Mouse (Mus musculus) gastrocnemius, postnatal 14 days (tissue): ENCODE data around the gene Hmga1. TPM values are rescaled to one million over a fixed set of nuclear protein-coding genes. Genes with fewer than 3 reads are reported as not detected.
A peak's percentile ranks its signal among the peaks of the same experiment; 100 is the strongest.

Experiments used
- DNase-seq: peaks from one replicate; pipeline ENCODE4 v3.0.0; 2021; ENCODE audit warnings: mixed read lengths
- intact Hi-C: fragments of 180-260 bp; cut with DNase I; formaldehyde crosslinking; loops from one replicate; pipeline ENCODE4 v1.15.1; 2025; ENCODE audit warnings: low total_unique reads
- long read RNA-seq, 2 experiments: library from polyadenylated mRNA; stranded (forward); transcript quantifications; one replicate each; pipeline ENCODE4 v2.0.0; 2021
- total RNA-seq, 2 experiments: library from RNA; stranded (reverse); gene quantifications; 2 replicates each; pipeline ENCODE4 v1.2.3; 2021

Gene Hmga1
- total RNA-seq, result 10 to 100 TPM; 17.2 to 18.7 TPM
- long read RNA-seq, experiment 1, transcript Hmga1-213 (5 exons, 2,001 nt), result minor isoform, 7 of 29 reads
- long read RNA-seq, experiment 1, transcript Hmga1-216 (5 exons, 1,681 nt), result major isoform, 11 of 29 reads
- long read RNA-seq, experiment 1, partial matches to known transcripts, result 0 of 29 reads
- long read RNA-seq, experiment 1, other reads (novel, unspliced or antisense), result 3 of 29 reads
- long read RNA-seq, experiment 2, transcript Hmga1-216 (5 exons, 1,681 nt), result major isoform, 11 of 33 reads
- long read RNA-seq, experiment 2, transcript Hmga1-201 (5 exons, 1,631 nt), result minor isoform, 6 of 33 reads
- long read RNA-seq, experiment 2, transcript Hmga1-213 (5 exons, 2,001 nt), result minor isoform, 6 of 33 reads
- long read RNA-seq, experiment 2, transcript Hmga1-206 (5 exons, 1,030 nt), result minor isoform, 5 of 33 reads
- long read RNA-seq, experiment 2, partial matches to known transcripts, result 1 of 33 reads
- long read RNA-seq, experiment 2, other reads (novel, unspliced or antisense), result 1 of 33 reads

DNA sequence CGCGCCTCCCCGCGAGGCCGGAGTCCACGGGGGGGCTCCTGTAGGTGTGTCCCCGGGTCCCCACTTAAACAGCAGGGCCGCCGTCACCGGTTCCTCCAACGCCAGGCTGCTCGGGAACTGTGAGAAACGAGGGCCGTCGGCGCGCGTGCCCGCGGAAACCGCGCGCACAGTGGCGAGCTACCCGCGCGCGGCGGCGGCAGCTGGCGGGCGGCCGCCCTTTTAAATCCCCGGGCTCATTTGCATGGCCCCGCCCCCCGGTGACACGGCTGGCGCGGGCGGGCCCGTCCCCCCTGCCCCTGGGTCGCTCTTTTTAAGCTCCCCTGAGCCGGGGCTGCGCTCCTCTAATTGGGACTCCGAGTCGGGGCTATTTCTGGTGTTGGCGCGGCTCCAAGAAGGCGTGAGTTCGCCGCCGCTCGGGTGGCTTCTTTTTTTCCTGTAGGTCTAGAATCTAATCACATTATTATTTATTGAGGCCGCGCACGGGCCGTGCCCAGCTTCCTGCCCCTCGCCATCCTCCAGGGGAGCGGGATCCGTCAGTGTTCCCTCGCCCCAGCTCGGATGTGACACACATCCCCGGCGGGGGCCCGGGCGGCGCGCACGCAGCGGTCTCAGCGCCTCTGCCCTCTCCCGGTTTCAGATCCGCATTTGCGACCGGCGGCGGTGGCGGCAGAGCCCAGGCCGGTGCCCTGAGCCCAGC is at the start of gene Hmga1:
TSS of gene Hmga1 (plus strand) at position 183 of the 697 bp plus-strand sequence.
- intact Hi-C loops, result no loop called here
- peak; percentile 80 for DNase-seq

DNA sequence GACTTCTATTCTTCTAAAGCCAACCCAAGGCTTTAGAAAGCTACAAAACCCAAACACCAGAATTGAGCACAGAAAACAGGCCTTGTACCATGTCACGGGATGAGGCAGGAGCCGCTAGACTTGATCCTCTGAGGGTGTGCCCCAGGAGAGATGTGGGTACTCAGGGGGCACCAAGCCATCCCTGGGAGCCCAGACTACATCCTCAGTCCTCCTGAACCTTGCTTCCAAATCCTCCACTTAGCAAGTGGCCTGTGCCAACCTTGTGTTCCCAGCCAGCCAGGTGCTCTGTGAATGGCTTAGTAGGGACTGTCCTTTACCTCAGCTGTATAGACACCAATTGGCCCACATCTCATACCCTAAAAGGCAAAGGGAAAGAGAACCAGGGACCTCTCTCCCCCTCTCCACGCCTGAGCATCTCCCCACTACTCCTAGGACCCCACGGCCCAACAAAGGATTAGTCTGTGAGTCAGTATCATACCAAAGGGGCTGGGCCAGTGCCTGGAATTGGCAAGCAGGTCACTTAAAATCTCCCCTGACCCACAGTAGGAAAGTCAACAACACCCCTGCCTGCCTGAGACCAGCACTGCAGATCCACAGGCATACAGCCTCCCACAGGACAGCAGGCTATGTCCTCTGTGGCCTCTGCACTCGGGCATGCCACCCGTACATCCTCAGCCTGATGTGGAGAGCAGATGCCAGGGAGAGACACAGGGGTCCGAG is 49.3 kb upstream of the Hmga1 start:
- no peak for DNase-seq
- intact Hi-C loops, result no loop called here

DNA sequence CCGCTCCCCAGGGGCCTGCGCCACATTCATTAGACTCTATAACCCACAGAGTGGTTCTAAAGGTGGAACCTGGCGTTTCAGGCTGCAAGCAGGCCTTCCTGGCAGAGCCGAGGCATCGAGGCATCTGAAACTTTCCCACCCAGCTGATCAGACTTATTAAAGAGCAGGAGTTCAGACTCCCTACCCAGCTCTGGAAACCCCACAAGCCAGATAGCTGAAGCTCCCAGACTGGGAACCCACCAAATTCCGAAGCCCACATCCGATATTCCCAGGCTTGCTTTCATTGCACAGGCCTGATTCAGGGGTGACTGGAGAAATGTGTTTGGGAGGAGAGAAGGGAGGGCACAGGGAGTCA is 48.7 kb upstream of the Hmga1 start:
- intact Hi-C loops, result no loop called here
- DNase-seq, result no peak

DNA sequence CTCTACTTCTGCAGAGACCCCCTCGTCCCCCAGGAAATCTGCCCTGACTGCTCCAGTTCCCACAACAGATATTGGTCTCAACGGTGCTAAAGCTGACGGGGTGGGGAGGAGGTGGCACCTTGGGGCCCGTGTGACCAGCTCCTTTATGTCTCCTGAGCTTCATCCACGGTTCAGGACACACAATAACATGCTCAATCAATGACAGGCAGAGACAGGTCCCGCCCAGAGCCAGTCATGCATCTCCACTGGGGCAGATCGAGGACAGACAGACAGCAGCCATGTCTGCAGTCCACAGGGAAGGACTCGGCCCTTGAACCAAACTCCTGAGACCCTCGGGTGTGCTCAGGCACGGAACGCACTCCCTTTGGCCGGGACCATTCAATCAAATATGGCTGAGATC is 48.3 kb upstream of the Hmga1 start:
- intact Hi-C loops, result no loop called here
- DNase-seq, result no peak

DNA sequence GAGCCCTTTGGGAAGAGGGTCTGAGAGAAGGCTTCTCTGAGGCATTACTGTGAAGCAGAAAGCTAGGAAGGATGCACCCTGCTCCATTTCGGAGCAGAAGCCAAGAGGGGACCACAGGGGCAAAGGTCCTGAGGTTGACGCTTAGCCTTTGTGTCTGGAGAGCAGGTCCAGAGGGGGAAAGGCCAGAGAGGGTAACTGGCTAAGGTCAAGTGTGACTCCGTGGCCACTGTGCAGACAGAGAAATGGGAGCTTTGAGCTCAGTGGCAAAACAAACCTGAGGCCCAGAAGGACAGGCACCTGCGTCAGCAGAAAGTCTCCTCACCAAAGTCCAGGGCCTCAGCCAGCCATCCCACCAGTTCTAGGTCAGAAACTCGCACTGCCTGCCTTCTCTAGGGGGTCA is 47.8 kb upstream of the Hmga1 start:
- intact Hi-C loops, result no loop called here

DNA sequence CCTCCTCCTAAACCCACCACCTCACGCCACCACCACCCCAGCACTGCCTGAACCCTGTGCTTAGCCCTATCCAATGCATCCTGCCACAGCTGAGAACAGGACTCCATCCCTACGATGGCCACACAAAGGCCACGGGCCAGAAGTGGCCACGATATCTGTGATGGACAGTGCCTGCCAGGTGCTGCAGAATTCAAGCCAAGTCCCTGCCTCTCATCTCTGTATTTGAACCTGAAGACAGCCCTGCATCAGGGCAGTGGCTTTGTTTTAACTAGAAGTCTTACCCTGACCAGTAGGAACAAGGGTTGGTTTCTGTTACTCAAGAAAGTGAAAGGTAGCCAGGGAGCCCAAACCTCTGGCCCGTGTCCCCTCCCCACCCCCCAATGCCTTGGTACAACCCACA is 47.2 kb upstream of the Hmga1 start:
- intact Hi-C loops, result no loop called here
- no peak for DNase-seq

More for the DNA sequence above, 47.8 kb upstream of the Hmga1 start:
- DNase-seq, result no peak

DNA sequence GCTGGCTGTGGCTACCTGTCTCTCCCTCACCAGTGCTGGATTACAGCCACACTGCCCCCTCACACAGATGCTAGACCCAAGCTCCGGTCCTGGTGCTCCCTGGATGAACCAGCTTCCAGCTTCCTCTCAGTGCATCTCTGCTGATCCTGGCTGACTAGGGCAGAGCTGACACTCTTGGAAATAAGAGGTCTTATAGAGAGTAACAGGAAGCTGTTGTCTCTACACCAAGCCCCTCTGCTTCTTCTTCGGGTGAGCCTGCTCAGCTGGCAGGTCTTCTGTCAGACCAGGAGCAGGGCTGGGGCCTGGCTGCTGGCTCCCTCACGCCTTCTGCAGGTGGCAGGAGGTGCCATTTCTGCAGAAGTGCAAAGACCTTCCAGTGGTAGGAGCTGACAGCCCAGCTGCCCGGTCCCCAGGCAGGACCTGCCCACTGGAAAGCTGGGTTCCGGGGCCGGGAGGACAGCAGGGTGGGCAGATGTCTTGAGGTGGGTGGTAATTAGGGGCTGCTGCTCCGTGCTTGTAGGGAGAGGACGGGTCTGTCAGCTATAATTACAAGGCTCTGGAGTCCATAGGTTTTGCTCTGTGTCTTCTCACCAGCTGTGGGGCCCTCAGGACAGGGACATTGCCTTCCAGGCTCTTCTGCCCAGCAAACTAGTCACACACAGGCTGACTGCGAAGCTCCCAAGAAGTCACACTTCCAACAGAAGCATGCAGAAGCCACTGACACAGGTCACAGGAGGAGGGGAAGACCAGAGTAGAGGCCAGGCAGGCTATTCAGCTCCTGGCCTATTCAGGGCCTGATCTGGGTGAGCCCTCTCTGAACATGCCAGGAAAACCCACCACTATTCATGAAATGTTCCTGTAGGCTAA is 45.8 kb upstream of the Hmga1 start:
- no peak for DNase-seq
- intact Hi-C loops, result no loop called here

DNA sequence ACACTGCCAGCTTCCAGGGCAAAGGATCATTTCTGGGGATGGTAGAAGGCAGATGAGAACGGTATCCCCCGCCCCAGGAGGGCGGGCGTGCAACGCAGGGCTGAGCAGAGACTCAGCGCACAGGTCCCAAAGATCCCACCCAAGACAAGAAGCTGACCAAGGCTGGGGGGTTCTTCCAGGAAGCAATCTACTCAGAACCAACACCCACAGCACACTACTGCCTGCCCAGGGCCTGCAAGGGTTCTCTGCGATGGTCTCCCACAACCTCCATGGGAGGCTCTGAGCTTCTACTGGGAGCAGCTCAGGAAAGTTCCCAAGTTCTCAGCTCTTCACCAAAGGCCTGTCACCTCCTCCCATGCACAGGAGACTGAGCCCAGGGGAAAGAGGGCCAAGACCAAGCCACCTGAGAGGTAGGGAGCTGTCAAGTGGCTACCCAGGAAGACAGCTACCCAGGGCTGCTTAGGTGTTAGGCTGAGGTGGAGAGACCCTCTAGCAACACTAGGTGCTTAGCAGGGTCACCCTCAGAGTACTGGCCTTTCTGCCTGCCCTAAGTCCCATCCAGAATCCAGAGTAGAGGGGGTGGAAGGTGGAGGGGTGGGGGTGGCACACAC is 45.1 kb upstream of the Hmga1 start:
- intact Hi-C loops, result no loop called here
- DNase-seq, result no peak

DNA sequence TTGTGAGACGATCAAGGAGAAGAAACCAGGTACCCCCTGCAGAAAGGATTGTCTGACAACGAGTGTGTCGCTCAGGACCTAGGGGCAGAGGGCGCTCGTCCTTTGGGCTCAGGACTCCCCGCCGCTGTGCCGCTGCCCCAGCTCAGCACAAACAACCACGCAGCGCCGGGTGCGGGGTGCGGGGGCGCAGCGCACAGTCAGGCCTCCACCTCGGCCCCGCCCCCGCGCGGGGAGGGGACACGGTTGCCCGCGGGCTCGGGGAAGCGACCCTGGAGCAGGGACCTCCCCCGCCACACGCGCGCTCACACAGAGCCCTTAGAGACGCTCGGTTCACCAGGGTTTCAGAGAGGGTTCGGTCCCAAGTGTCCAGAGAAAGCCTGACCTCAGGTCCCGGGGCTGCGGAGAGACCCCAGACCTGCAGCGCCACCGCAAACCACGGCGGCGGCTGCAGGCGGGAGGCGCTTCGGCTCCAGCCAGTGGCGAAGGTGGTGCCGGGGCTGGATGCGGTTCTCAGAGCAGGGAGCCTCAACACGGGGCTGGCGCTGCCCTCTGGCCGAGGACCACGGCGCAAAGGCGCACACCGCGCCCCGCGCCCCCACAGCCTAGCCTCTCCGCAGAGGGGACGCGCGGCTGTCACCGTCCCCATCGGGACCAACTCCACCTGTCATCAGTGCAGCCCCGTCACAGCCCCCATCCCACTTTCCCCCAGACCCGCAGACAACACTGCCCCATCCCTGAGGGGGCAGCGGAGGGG is 44.3 kb upstream of the Hmga1 start:
- no peak for DNase-seq
- intact Hi-C loops, result no loop called here

DNA sequence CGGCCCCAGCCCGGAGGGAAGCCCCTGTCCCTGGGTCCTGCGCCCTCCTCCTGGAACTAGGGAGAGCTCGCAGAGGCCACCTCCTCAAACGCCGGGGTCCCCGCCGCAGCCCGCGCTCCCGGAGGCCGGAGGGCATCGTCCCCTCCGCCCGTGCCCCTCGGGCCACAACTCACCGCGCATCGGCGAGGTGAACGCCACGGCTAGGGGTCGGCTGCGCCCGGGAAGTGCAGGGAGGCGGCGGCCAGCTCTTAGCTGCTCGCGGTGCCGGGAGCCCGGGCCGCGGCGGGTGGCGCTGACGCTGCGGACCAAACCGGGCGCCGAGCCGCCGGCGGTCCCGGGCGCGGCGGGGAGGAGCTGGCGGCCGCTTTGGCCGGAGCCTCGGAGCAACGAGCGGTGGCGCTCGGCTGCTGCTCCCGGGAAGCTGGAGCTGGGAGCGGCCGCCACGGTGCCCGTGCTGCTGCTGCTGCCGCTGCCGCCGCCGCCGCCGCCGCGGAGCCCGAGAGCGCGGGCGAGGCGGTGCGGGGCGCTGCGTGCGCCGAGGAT is 43.6 kb upstream of the Hmga1 start:
- intact Hi-C loops, result no loop called here
- no peak for DNase-seq

DNA sequence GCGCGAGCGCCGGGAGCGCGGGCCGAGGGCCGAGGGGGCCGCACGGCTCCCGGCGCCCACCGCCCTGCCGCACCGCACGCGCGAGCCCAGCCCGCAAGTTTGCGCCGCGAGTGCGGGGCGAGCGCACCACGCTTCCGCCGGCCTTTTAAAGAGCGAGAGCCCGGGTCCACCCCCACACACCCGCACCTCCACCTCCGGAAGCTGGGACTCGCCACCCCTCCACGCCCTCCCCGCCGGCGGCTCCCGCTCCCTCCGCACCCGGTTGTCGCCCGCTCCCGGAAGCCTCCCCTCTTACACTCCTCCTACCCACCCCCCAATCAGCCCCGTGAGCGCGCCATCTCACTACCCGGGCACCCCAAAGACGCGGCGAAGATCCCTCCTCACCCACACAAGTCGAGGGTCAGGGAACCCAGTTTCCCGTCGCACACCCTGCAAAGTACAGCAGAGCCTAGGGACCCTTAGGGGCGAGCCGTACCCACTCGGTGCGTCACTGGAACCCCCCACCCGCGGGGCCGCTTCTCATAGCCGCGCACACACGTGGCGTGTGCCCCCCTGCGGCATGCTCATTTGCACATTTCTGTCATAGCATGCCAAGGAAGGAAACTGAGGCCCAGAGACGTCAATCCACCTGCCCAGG is 42.9 kb upstream of the Hmga1 start:
- no peak for DNase-seq
- intact Hi-C loops, result no loop called here

DNA sequence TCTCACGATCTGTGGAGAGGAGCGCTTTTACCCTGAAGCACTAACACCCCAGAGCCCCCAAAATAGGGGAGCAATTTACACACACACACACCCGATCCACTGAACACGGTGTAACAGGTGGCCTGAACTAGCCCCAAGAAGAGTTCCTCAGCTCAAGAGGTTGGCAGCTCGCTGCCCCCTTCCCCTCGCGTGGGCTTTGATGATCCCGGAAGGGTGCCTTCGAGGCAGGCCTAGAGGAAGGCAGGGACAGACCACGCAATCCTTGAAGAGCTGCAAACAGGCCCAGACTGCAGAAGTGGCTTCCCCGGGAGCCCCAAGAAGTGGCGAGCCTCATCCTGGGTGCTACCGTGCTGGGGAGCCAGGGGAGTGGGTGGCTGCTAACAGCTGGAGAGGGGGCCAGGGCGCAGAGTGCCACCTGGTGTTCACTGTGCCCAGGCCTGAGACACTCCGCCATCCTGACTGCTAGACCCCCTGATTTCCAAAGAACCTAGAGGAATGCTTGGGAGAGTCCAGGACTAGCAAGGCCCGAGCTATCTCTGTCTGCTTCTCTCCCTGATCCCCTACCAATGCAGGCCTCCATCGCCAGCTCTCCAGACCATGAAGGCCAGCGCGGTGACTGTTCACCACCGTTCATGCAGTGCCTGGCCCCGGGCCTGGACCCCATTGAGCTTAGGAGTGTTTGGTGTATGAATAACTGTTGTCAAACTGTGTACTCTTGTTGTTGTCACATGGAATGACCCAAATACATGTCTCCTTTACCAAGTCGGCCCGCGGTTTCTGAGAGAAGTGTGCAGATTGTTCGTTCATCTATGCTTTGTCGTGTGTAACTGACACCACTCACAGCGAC is 42.2 kb upstream of the Hmga1 start:
- DNase-seq, result no peak
- intact Hi-C loops, result no loop called here

DNA sequence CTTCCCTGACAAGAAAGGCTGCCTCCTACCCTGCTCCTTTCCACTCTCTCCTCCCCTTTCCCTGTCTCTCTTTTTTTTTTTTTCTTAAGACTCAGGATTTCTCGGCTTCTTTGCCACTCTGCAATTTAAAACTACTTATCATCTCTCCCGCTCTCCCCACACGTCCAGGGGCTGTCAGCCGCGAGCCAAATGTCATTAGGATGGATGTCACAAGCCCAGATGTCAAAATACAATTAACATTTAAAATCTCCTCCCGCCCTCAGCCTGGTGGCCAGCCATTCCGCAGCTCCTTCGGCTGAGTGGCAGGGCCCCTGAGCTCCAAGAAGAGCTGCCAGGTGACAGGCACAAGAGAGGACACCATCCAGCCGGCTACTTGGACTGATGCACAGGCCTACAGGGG is 38.0 kb upstream of the Hmga1 start:
- no peak for DNase-seq
- intact Hi-C loops, result loop anchor here (5.0 kb wide), 1 partner anchor 481 kb away; no protein-coding TSS in a partner anchor

DNA sequence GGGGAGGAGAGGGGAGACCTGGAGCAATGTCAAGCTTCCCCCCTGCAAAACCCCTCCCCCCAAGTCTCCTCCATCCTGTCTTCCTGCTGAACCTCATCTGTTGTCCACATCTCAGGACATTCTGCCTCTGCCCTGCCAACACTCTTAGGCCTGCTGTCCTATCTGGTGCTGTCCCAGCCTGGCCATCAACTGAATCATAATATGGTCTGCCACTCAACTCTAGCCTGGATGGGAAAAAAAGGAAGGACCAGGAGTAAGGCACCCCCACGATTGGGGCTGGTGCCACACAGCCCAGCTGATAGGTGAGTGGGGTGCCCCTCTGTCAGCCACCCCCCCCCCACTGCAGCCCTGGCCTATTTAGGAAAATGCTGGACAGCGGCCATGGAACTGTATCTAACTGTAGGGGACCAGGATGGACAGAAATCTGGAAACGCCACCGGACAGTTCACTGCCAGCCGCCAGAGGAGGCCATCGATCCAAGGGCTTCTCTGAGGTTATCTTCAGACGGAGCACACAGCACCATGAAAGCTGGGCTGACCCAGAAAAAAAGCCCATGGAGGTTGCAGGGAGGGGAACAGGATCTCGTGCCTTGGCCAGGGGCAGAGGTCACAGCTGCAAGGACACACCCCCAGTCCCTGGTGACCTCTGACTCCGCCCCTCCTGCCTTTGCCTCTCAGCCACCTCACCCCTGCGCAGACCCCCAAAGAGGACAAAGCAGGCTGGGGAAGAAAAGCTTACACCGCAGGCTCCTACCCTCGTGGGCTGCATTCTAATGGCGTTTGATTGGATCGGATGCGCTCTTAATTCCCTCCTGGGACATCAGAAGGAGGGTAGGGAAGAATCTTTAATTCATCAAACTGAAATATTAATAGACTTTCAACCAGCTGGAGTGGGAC is 37.3 kb upstream of the Hmga1 start:
- intact Hi-C loops, result loop anchor here (5.0 kb wide), 1 partner anchor 482 kb away; no protein-coding TSS in a partner anchor
- DNase-seq, result no peak

DNA sequence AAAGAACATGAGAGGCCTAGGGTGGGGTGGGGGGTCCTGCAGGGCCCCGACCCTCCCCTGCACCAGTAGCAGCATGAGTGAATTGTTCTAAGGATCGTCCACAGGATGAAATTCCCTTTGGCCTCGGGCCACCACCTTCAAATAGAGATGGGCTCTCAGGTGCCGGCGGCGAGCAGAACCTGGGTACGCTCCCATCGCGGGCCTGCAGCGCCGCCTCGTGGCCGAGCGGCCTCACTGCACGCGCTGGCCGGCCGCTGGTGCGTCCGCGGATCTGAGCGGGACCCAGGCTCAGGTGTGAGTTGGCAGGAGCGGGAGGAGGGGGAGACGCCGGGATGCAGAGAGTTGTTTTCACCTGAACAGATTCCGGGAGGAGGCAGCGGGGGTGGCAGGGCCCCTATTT is 35.7 kb upstream of the Hmga1 start:
- peak; percentile 36 for DNase-seq
- intact Hi-C loops, result loop anchor here (5.0 kb wide), 2 partner anchors 263 to 308 kb away; no protein-coding TSS in a partner anchor
